Mouse (Mus musculus) subcutaneous adipose tissue, adult 2 months (tissue): ENCODE data around the gene Olfr346. TPM values are rescaled to one million over a fixed set of nuclear protein-coding genes. Genes with fewer than 3 reads are reported as not detected.

Experiments used
- polyA plus RNA-seq: library from polyadenylated mRNA; depleted of rRNA; stranded (reverse); fragments of >200 nt; gene quantifications from 2 replicates; pipeline ENCODE4 v1.2.3, GENCODE M21; 2012; ENCODE audit warnings: low replicate concordance; rRNA removed

Olfr346 gene
- polyA plus RNA-seq, result not detected in 2 replicates

GRCm38 (mm10) chr2:36685488-36685887, at the start of gene Olfr346:
TSS of gene Olfr346 (plus strand) at chr2:36685788.

GRCm38 (mm10) chr2:36639741-36640140, 45.8 kb upstream of the Olfr346 start, which contains the start of gene Olfr345:
TSS of gene Olfr345 (plus strand) at chr2:36640041.

GRCm38 (mm10) chr2:36731602-36732001, 46.0 kb downstream of the Olfr346 start, which contains the start of gene Olfr347:
TSS of gene Olfr347 (plus strand) at chr2:36731902.

Other genes starting within 250 kb of the Olfr346 start
- not detected in 2 replicates for gene Olfr340, start 233.2 kb upstream of the Olfr346 start, polyA plus RNA-seq
- not detected in 2 replicates for gene Olfr341, start 203.3 kb upstream of the Olfr346 start, polyA plus RNA-seq
- gene Olfr342, start 160.8 kb upstream of the Olfr346 start, polyA plus RNA-seq, result not detected in 2 replicates
- not detected in 2 replicates for gene Olfr344, start 119.1 kb upstream of the Olfr346 start, polyA plus RNA-seq
- gene Olfr345, start 45.7 kb upstream of the Olfr346 start, polyA plus RNA-seq, result not detected in 2 replicates
- gene Olfr347, start 46.1 kb downstream of the Olfr346 start, polyA plus RNA-seq, result not detected in 2 replicates
- gene Olfr348, start 98.5 kb downstream of the Olfr346 start, polyA plus RNA-seq, result not detected in 2 replicates
- not detected in 2 replicates for gene Olfr50, start 104.8 kb downstream of the Olfr346 start, polyA plus RNA-seq
- gene Olfr3, start 131.2 kb downstream of the Olfr346 start, polyA plus RNA-seq, result not detected in 2 replicates
- not detected in 2 replicates for gene Olfr350, start 160.5 kb downstream of the Olfr346 start, polyA plus RNA-seq
- gene Olfr351, start 176.9 kb downstream of the Olfr346 start, polyA plus RNA-seq, result not detected in 2 replicates
- not detected in 2 replicates for gene Olfr352, start 182.7 kb downstream of the Olfr346 start, polyA plus RNA-seq
- gene Olfr353, start 207.1 kb downstream of the Olfr346 start, polyA plus RNA-seq, result not detected in 2 replicates
- gene Olfr354, start 219.9 kb downstream of the Olfr346 start, polyA plus RNA-seq, result not detected in 2 replicates
- gene Olfr355, start 243.1 kb downstream of the Olfr346 start, polyA plus RNA-seq, result not detected in 2 replicates